Mouse (Mus musculus) thymus, postnatal 4 days (tissue): ENCODE data around the gene Cep68.
A peak's percentile ranks its signal among the peaks of the same experiment; 100 is the strongest.
"Not testable (repeated sequence)": the region's sequence is repeated elsewhere in the genome, so short reads cannot be mapped to it uniquely, and the experiment has no call there.

Experiments
- DNase-seq: peaks from one replicate; pipeline ENCODE4 v3.0.0; 2021

Gene Cep68

DNA sequence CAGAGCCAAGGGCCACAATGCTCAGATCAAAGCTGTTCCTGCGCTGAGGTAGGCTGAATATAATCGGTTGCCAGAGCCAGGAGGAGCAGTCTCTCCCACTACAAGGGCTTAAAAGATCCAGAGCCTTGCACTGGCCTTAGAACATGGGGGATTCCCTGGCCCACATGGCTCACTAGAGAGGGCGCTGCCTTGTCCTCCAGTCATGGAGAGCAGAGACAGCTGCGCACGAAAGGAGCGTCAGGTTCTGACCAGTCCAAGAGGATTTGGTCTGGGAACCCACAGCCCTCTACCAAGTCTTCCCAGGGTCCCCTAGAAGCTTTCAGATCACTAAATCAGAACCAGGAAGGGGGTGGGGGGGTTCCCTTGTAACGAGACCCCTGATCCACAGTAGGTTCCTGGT lies 7.9 kb downstream of the Cep68 start:
- no peak for DNase-seq

DNA sequence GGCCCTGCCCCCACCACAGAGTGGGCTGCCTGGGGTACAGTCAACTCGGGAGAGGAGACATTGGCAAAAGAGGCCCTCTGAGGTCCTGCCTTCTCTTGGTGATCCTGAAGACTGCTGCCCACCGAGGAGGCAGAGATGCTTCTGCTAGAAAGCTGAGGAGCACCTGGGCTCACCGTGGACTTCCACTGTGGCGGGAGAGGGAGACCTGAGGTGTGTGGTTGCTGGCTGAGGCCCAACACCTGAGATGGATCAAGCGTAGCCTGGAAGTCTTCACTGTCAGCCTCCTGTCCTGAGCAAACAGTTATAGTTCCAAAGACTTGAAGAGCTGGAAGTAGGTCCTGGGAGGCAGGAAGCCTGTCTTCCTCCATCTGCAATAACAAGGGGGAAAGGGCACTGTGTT lies 8.9 kb downstream of the Cep68 start:
- no peak for DNase-seq

DNA sequence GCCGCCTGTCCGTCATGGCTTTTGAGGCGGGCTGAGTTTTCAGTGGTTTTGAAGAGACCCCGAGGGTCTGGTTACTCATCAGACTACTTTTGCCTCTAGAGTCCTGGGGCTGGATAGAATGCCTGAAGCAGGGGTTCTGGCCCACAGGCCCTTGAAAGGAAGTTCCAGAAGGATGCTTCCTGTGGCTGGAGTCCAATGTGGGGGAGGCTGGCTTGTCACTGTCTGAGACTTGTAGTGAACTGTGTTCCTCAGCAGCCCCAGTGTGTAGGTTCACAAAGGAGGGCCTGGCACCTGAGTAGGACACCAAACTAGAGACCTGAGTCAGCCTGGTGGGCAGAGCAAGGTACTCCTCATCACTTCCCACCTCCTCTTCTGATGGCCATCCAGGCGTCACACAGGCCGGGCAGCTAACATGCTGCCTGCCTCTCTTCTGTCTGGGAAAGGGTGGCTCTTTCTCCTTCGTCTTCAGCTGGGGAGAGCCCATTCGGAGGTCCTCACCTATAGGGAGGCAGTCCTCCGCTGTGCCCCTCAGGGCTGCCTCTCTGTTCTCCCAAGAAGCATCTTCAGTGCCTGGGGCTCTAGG lies 9.9 kb downstream of the Cep68 start:
- DNase-seq = no peak

DNA sequence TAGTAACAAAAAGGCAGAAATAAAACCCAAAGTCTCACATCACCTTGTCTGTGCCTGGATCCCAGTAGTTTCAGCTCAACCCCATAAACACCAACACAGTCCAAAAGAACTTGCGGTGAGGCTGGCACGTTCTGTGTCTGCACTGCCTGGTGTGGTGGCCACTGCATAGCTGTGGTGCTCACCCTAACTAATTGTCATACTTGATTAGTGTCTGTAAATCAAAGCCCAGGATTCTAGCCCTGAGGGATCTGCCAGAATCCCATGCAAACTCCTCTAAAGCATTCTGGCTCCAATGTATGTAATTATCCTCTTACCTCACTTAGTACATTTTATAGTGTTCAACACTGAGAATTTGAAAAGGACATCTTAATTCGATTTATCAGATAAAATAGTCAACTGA lies 11.3 kb downstream of the Cep68 start:
- no peak for DNase-seq

DNA sequence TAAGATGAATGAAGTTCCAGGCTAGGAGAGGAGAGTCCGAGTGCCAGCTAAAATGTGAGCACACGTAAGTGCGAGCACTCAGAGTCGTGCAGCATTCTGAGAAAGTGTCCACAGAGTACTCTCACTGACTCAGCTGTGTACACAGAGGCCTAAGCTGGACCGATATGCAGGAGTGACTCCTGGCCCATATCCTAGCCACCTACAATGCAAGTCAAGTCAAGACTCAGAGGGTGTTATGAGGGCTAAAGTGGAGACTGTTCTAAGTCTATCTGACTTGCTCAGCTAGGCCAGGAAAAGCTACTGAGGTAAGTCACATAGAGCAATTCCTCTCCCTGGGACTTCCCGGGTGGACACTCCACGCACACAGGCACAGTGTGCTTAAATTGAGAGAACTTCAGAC lies 12.2 kb downstream of the Cep68 start:
- no peak for DNase-seq

DNA sequence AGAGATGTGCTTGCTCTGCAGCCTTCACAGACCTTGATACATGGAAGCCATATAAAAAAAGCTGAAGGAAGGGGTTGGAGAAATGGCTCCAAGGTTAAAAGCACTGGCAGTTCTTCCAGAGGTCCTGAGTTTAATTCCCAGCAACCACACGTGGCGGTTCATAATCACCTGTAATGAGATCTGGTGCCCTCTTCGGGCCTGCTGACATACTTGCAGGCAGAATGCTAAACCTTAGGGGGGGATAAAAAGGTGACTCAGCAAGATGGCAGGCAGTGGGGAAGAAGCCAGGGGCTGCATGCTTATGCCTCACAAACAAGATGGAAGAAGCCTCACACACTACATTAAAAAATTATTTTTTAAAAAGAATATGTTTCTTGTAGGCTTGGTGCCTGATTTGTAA lies 15.0 kb downstream of the Cep68 start:
- DNase-seq = peak; percentile 39

DNA sequence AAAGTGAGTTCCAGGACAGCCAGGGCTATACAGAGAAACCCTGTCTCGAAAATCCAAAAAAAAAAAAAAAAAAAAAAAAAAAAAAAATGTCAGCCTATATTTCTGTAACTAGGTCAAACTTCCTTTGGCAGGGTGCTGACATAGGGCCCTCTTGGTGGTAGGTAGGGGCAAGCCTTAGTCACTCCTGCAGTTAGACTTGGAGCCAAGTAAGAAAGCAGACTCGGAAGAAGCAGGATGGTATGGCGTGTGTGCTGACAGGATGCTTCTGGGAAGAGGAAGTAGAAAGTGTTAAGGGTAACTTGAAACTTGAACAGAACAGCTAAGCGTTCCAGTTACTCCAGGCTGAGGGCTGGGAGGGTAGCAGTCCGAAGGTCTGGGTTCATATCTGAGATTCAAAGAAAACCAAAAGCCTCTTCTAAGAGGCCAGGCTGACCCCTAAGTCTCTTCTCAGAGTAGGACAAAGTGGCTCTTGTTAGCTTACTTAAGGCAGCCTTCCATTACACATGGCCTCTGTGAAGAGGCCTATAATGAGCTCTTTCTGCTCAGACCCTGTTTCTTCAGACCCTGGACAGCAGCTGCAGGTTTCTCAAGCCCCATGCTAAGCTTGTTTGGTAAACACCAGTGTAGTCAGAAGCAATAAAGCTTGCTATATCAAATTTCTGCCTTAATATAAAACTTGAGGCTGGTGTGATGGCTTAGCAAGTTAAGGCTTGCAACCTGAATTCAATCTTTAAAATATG lies 17.0 kb downstream of the Cep68 start:
- no peak for DNase-seq

DNA sequence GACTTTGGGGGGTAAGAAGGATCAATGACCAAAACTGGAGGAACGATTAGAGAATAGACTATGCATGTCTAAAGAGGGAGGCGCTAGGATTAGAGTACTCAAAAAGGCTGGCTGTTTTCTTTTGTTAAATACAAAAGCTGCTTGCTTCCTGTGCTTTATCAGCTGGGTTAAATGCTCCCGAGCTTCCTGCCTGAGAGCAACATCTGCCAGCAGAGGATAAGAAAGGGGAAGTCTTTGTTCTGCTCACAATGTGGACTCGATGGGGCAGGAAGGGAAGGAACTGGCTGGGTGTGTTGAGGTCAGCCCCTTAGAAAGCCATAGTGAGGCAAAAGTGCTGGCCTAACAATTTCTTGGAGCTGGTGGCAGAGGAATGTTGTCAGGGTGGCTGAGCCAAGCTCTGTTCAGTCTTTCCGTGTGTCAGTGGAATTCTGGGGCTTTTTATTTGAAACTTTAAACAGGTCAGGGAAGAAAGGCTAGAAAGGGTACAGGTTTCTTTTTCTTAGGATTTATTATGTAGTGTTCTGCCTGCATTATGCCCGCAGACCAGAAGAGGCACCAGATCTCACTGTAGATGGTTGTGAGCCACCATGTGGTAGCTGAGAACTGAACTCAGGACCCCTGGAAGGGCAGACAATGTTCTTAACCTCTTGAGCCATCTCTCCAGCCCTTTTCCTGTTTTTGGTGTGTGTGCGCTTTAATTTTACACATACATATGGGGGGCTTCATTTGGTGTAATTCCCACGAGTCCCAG lies 17.9 kb downstream of the Cep68 start:
- no peak for DNase-seq

DNA sequence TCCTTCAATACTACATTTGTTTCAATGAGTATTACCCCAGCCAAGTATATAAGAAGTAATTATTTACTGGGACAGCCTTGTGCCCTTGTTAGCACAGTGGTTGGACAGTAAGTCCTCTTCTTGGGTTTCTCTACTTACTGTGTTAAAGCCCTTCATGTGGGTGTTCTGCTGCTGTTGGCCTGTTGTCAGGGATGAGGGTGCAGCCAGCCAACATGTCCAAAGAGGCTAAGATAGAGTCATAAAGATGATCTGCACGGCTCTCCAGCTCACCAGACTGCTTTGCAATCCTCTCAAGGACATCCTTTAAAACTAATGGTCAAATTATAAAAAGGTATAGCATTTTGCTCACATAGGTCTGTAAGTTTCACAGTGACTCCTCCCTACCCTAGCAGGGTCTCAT lies 18.9 kb downstream of the Cep68 start:
- DNase-seq = no peak

DNA sequence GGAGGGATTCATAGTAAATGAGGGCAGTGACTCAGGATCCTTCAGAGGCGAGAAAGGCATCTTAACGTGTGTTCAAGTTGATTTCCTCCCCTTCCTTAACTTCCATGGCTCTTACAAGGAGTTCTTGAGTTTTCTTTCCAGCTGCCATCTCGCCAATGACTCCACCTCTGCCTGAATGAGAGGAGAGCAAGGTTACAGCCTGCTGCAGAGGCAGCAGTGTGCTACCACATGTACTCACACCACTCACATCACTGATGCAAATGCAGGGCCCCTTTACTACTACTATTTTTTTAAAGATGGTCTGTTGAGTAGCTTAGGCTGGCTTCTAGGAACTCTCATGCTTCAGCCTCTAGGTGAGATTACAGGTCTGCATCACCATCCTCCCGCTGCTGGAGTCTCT lies 19.9 kb downstream of the Cep68 start:
- DNase-seq = no peak

DNA sequence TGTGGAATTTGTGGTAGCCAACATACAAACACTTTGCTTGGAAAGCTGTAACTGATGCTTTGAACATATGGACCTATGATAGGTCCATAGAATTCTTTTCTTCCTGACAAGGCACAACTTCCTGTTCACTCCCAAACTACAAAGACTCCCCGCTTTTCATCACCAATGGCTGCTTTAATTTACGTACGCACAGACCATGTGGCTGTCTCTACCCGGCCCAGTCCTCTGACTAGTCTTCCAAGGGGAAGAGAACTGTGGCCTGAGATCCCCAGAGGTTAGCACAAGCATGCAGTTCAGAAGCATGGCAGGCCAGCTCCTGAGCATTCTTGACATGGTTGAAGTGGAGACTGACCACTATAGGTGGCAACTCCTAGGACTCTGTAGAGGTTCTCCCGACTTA lies 20.6 kb downstream of the Cep68 start:
- DNase-seq = no peak

DNA sequence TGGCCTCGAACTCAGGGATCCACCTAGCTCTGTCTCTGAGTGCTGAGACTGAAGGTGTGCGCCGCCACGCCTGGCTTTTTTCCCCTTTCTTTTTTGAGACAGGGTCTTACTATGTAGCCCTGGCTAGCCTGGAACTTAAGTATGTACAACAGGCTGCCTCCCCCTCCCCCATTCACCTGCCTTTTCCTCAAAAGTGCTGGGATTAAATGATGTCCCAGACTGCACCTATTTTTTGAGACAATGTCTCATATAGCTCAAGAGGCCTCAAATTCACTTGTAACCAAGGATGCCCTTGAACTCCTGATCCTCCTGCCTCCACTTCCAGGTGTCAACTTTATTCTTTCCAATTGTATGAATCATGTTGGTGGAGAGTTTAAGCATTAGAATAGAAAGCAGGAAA lies 23.3 kb downstream of the Cep68 start:
- DNase-seq = no peak

DNA sequence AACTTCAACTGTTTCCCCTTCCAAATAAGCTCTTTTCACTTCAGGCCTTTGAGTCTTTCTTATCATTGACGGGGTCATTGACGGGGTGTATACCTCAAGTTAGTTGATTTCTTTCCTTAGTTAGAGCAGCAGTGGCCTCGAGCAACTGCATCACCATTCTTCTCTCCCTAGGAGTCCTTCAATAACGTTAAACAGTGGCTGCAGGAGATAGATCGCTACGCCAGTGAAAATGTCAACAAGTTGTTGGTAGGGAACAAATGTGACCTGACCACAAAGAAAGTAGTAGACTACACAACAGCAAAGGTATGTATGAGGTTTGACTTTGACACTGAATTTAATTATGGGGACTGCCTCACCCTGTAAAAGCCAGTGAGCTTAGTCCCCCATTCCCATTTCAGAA lies 25.0 kb downstream of the Cep68 start:
- no peak for DNase-seq

DNA sequence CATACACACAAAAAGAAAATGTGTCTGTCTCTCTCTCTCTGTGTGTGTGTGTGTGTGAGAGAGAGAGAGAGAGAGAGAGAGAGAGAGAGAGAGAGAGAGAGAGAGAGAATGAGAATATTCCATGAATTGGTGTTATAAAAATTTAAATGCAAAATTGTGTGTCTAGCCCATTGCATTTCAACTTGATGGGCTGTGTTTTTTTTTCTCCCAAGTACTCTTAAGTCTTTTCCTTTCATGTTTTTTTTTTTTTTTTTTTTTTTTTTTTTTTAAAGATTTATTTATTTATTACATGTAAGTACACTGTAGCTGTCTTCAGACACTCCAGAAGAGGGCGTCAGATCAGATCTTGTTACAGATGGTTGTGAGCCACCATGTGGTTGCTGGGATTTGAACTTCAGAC lies 27.6 kb downstream of the Cep68 start:
- DNase-seq = not testable (repeated sequence)

DNA sequence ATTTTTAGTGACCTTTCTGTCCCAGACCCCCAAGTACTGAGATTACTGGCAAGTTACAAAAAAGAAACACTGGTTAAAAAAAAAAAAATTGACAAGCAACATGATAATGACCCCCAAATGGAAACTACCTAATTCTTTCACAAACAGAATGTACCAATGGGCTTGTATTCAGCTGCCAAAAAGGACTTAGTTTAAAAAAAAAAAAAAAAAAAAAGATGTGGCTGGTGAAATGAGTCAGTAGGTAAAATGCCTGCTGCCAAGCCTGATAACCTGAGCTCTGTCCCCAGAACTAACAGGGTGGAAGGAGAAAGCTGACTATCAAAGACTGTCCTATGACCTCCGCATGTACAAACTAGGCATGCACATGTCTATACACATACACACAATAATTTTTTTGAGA lies 32.0 kb downstream of the Cep68 start:
- no peak for DNase-seq

DNA sequence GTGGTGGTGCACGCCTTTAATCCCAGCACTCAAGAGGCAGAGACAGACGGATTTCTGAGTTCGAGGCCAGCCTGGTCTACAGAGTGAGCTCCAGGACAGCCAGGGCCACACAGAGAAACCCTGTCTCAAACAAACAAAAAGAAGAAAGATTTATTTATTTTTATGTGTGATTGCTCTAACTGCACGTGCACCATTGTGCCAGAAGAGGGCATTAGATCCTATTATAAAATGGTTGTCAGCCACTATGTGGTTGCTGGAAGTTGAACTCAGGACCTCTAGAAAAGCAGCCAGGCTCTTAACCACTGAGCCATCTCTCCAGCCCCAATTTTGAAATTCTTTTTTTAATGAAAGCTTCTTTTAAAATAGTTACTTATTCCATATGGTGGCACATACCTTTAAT lies 32.8 kb downstream of the Cep68 start:
- peak; percentile 32 for DNase-seq

DNA sequence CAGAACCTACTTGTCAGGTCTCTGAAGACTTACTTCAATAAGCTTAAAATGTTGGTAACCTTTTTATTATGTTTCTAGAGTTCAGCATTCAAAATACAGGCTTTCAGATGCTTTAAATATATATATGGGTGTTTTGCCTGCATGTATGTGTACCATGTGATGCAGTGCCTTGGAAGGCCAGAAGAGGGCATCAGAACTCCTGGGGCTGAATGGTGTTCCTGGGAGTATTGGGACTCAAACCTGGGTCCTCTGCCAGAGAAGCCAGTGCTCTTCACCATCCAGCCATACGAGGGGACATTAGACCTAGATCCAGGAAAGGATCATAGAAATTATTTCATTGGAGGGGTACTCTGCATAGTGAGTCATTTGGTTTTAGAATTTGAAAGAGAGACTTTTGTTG lies 34.5 kb downstream of the Cep68 start:
- peak; percentile 69 for DNase-seq

DNA sequence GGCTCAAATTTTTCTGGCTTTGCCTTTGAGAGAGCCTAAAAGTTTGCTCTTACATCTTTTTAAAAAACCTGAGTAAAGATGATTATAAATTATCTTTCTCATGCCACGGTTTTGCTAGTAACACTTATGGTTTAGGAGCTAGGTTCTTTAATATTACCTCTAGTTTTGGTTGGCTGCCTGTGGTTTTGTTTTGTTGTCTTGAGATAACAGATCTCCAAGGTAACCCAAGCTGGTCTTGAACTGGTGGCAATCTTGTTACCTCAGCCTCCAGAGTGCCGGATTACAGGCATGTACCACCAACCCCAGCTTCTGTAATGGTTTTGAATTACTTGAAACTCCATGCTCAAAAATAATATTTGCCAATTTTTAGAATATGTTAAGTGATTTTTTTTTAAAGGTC lies 37.4 kb downstream of the Cep68 start:
- no peak for DNase-seq

DNA sequence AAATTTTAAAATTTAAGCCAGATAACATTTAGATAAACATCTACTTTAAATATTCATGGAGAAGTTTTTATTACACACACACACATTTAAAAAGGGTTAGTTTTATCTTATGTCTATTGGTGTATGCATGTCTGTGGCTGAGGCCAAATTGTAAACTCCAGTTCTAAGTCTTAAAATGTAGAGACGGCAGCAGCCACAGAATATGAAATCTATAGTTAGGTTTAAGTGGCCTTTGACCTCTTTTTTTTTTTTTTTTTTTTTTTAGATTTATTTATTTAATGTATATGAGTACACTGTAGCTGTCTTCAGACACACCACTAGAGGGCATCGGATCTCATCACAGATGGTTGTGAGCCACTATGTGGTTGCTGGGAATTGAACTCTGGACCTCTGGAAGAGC lies 41.6 kb downstream of the Cep68 start:
- no peak for DNase-seq

DNA sequence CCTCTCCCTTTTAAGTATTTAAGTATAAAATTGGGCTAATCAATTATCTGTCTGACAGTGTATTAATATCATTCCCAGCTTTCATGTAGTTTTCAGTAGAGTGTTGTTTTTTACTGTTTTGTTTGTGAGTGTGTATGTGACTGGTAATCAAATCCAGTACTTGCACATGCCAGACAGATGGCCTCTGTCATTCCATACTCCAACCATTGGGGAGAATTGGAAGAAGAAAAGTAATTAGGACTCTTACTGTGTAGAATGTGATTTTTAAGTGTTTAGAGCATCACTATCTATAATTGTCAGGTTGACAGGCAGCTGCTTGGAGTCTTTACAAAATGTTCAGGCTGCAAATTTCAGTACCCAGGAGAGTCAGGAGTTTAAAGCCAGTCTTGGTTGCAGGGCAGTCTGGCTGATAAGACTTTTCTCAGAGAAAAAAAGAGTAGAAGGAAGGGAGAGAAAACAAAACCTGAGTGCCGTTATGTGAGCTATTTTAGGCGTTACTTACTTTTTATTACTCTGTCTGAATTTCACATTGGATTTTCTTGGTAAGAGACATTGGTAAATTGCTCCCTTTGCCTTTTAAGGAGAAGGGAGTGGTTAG lies 42.5 kb downstream of the Cep68 start:
- DNase-seq = no peak

DNA sequence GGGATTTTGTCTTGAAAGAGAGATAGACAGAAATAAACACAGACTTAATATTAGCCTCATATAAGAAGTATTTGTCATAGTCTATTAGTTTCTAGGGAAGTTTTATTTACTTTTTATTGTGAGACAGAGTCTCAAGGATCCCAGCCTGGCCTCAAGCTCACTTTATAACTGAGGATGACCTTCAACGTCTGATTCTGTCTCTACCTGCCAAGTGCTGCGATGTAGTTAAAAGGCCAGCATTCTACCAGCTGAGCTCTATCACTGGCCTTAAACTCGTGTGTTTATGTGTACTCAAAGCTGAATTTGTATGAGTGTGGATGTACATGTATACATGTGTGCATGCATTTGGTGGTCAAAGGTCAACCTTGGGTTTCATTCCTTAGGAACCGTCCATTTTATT lies 43.7 kb downstream of the Cep68 start:
- DNase-seq = no peak

DNA sequence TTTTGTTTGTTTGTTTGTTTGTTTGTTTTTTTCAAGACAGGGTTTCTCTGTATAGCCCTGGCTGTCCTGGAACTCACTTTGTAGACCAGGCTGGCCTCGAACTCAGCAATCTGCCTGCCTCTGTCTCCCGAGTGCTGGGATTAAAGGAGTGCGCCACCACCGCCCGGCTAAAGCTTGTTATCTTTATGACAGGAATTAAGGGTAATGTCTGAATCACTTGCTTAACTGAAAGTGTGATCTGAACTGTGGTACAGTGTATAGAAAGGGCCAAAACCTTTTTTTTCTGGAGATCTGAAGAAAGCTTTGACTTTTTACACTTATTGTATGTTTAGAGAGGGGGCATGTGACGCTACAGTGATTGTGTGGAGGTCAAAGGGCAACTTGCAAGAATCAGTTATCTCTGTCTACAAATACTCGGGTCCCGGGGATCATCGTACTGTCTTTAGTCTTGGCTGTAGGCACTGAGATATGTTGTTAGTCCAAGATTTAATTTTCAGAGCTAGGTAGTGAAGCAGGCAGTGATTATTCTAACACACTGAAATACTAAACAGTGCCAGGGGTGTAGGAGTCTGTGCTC lies 44.3 kb downstream of the Cep68 start:
- DNase-seq = no peak

DNA sequence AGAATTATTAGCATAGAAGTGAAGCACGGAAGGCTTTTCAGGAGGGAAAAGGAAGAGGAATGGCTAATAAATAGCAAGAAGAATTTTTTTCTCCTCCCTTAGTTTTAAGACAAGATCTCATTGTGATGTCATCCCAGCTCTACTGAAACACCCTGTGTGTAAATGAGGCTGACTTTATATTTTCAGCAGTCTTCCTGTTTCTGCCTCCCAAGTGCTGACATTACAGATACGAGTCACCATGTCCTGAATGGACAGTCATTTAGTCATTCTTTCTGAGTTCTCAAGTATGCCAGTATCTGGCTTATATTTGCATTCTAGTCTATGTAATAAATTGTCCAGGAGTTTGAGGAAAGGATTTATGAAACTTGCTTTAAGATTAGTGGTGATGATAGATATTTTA lies 44.9 kb downstream of the Cep68 start:
- DNase-seq = no peak
